Mouse (Mus musculus) liver, embryonic 13.5 days (tissue): ENCODE data around the gene Helz. TPM values are rescaled to one million over a fixed set of nuclear protein-coding genes. Genes with fewer than 3 reads are reported as not detected.

Experiments
- ATAC-seq: fragments of 200-750 bp; cut with Nextera tagmentation; 2 replicates; pipeline ENCODE4 v1.8.0; 2017; ENCODE audit warnings: low read depth, mild to moderate bottlenecking, moderate number of reproducible peaks, moderate library complexity
- DNase-seq: peaks from one replicate; pipeline ENCODE4 v3.0.0; 2022
- H3K27ac ChIP-seq: fragments of 300-500 bp; sonication (generic); 2 replicates; pipeline ENCODE4 v1.5.1; 2015; ENCODE audit warnings: moderate library complexity, mild to moderate bottlenecking, inconsistent platforms
- H3K27me3 ChIP-seq: fragments of 300-500 bp; sonication (generic); 2 replicates; pipeline ENCODE4 v1.6.1; 2015; ENCODE audit warnings: mild to moderate bottlenecking, inconsistent platforms
- H3K36me3 ChIP-seq: fragments of 300-500 bp; sonication (generic); 2 replicates; pipeline ENCODE4 v1.6.1; 2015; ENCODE audit warnings: mild to moderate bottlenecking, inconsistent platforms
- H3K4me1 ChIP-seq: fragments of 300-500 bp; sonication (generic); replicated peaks from 2 replicates; pipeline ENCODE4 v1.6.1; 2015; ENCODE audit warnings: inconsistent platforms
- H3K4me2 ChIP-seq: fragments of 300-500 bp; sonication (generic); 2 replicates; pipeline ENCODE4 v1.6.1; 2015; ENCODE audit warnings: inconsistent platforms, mild to moderate bottlenecking, moderate library complexity
- H3K4me3 ChIP-seq: fragments of 300-500 bp; sonication (generic); replicated peaks from 2 replicates; pipeline ENCODE4 v1.5.1; 2015; ENCODE audit warnings: mild to moderate bottlenecking, inconsistent platforms
- H3K9ac ChIP-seq: fragments of 300-500 bp; sonication (generic); 2 replicates; pipeline ENCODE4 v1.6.1; 2015; ENCODE audit warnings: mild to moderate bottlenecking, inconsistent platforms
- H3K9me3 ChIP-seq: fragments of 300-500 bp; sonication (generic); replicated peaks from 2 replicates; pipeline ENCODE4 v1.6.1; 2016; ENCODE audit warnings: inconsistent platforms
- WGBS: fragments of 180-500 bp; shearing (Covaris S2); methylation state at CpG from one replicate; pipeline ENCODE4 v1.1.7; 2015; ENCODE audit not compliant: insufficient replicate concordance; 5-methylcytosine and 5-hydroxymethylcytosine counted together
- microRNA-seq: library from miRNA; unstranded; fragments of <30 nt; microRNA quantifications from one replicate; pipeline ENCODE4, GENCODE M21; 2016
- polyA plus RNA-seq: library from polyadenylated mRNA; unstranded; fragments of >200 nt; fragmentation: Nextera tagmentation; extraction: Ambion mirVana; gene quantifications from 2 replicates; pipeline ENCODE4 v1.2.1, GENCODE M21; 2015

Gene Helz
- polyA plus RNA-seq, 1 experiment from 2014 or later, result 5.4 TPM

DNA sequence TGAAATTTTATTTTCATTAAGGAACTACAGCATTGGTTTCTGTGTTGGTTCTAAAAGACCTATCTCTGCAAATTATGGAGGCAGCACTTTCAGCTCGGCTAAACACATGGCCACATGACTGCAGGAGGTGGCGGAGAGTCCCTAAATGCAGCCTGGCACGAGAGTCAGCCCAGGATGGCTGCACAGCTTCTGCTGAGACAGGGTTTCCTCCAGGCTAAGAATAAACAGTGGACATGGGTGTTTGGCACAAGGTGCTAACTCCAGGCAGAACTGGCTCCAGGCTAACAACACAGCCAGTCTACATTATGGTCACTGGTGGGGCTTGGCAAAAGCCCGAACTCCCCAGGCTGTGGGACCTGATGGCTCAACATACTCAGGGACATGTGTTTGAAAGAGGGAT lies 183.2 kb downstream of the Helz start:
- Histone ChIP-seq H3K4me2 (no peak overlapping the region), H3K9ac (no peak overlapping the region), H3K27ac (no peak overlapping the region), H3K9me3 (no peaks in the 10 kb centered on the region), H3K4me3 (no peak overlapping the region), H3K4me1 (no peaks in the 10 kb centered on the region), H3K27me3 (no peaks in the 10 kb centered on the region), H3K36me3 (no peaks in the 10 kb centered on the region)
- 65% methylated on average over 4 of the region's 4 CpGs for WGBS
- DNase-seq (no peak), ATAC-seq (no peak)

DNA sequence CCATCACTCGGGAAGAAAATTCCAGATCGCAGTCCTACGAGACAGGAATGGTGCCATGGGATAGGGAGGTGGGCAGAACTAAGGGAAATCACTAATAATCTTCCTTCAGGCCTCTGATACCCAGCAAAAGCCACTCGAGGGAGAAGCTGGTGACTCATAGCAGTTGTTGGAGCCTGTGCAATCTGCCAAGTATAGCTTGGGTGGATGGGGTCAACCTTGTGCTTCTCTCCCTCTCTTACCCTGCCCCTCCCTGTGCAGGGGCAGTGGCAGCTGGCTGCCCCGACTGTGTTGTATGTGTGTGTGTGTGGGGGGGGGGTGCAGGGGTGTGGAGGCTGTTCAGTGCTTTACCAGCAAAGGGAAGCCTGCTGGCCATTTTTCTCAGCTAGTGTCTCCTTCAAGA lies 183.8 kb downstream of the Helz start:
- 50% methylated on average over 5 of the region's 5 CpGs for WGBS
- H3K4me1 ChIP-seq, result no peaks in the 10 kb centered on the region

DNA sequence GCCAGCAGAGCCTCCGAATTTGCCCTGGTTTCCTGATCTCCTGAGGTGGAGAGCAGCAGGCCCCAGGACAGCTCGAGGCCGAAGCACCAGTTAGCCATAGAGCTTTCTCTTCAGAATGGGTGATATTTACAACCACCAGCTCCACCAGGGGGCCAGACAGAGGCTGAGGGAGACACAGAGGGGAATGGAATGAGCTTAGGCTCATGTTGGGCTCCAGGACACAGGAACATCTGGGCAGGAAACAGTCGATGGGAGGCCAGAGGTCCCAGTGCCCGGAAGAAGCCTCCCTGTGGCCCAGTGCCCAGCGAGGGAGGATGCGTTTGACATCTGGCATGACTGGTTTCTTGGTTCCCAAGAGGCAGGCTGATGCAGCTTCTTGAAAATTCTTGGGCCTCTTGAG lies 186.4 kb downstream of the Helz start:
- no peak overlapping the region for H3K27ac ChIP-seq
- H3K4me1 ChIP-seq, result no peaks in the 10 kb centered on the region
- ATAC-seq, result no peak
- H3K4me2 ChIP-seq, result no peak overlapping the region
- no peak overlapping the region for H3K9ac ChIP-seq
- DNase-seq, result no peak
- 45% methylated on average over 7 of the region's 7 CpGs for WGBS
- H3K36me3 ChIP-seq, result no peaks in the 10 kb centered on the region
- H3K4me3 ChIP-seq, result no peak overlapping the region
- no peaks in the 10 kb centered on the region for H3K27me3 ChIP-seq
- H3K9me3 ChIP-seq, result no peaks in the 10 kb centered on the region

More for the DNA sequence above, 183.8 kb downstream of the Helz start:
- ATAC-seq, result no peak
- DNase-seq, result no peak
- Histone ChIP-seq H3K4me3 (no peak overlapping the region), H3K9me3 (no peaks in the 10 kb centered on the region), H3K27me3 (no peaks in the 10 kb centered on the region), H3K36me3 (no peaks in the 10 kb centered on the region), H3K9ac (no peak overlapping the region), H3K27ac (no peak overlapping the region), H3K4me2 (no peak overlapping the region)

DNA sequence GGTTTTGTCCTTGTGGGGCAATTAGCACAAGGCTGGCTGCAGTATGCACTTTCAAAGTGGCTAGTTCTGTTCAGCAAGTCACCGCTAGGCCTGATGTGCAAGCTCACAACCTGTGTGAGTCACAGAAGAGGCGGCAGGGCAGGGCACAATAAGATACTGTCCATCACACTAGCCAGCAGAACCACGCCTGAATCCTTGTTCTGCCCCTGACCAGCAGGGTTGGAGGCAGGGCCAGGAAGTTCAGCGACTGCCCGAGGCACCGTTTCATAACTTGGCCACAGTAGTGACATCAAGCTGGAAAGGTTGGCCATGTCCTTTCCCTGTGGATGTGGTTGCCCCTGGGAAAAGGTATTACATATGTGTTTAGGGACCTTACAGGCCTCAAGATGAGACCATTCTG lies 190.2 kb downstream of the Helz start:
- H3K4me3 ChIP-seq, result no peak overlapping the region
- H3K4me2 ChIP-seq, result no peak overlapping the region
- H3K4me1 ChIP-seq, result no peaks in the 10 kb centered on the region
- H3K36me3 ChIP-seq, result no peaks in the 10 kb centered on the region
- H3K27me3 ChIP-seq, result no peaks in the 10 kb centered on the region
- no peak overlapping the region for H3K27ac ChIP-seq
- WGBS, result 66% methylated on average over 6 of the region's 6 CpGs
- no peak overlapping the region for H3K9ac ChIP-seq
- DNase-seq, result no peak
- H3K9me3 ChIP-seq, result no peaks in the 10 kb centered on the region
- no peak for ATAC-seq

DNA sequence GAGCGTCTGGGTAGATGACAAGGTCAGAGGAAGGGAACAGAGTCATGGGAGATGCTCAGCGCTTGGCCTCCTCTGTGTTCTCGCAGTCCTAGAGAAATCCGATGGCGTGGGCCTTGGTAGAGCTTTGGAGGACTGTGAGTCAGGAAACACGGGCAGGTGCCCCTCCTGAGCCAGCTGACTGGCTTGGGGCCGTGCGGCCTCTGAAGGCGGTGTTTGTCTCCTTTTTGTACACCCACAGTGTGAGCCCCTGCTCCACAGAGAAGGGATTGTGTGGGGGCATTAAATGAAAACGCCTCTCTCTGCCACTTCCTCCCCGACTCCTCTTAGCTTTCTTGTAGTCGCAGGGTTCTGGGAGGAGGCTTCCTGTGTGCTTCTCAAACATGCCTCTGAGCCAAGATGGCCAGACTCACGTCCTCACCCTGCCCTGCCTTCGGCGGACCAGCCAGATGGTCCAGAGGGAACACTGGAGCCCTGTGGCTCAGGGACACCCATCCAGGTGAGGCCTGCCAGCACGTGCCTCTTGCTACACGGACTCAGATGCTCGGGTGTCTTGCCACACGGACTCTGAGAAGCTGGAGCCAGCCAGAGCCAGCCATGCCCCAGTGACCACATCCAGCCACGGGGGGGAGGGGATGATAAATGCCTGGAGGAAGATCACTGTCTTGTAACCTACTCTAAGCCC lies 190.8 kb downstream of the Helz start:
- ATAC-seq (no peak), DNase-seq (no peak)
- no peaks in the 10 kb centered on the region for H3K36me3 ChIP-seq
- H3K9me3 ChIP-seq, result no peaks in the 10 kb centered on the region
- no peak overlapping the region for H3K4me3 ChIP-seq
- no peak overlapping the region for H3K27ac ChIP-seq
- WGBS, result 60% methylated on average over 20 of the region's 20 CpGs
- H3K9ac ChIP-seq, result no peak overlapping the region
- H3K4me1 ChIP-seq, result no peaks in the 10 kb centered on the region
- H3K27me3 ChIP-seq, result no peaks in the 10 kb centered on the region
- H3K4me2 ChIP-seq, result no peak overlapping the region

DNA sequence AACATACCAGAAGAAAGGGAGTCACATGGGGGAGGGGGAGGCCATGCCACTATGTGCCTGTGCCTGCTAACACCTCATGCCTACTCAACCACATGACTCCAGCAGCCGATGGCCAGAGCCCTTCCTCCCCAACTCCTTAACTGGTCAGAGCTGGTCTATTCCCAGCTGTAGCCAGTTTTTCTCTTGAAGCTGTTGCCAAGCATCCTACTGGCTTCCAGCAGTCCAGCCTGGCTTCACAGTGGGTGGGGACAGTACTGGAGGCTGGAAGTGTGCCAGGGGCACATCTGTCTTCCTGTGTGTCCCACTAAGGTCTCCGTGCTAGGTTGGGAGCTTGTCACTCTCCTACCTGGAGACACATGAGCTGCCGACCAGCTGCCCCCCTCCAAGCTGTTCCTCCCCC lies 195.4 kb downstream of the Helz start:
- H3K36me3 ChIP-seq, result no peaks in the 10 kb centered on the region
- H3K9me3 ChIP-seq, result no peaks in the 10 kb centered on the region
- H3K4me1 ChIP-seq, result no peaks in the 10 kb centered on the region
- ATAC-seq (no peak), DNase-seq (no peak)
- no peaks in the 10 kb centered on the region for H3K27me3 ChIP-seq
- H3K4me2 ChIP-seq, result no peak overlapping the region
- no peak overlapping the region for H3K4me3 ChIP-seq
- WGBS, result 61% methylated on average over 3 of the region's 3 CpGs
- H3K9ac ChIP-seq, result no peak overlapping the region
- H3K27ac ChIP-seq, result no peak overlapping the region

Small RNA genes lying within 50 kb of the gene (microRNA-seq; reads per million reads assigned to microRNA genes)
- gene Mir6932, result not detected

Other genes starting within 250 kb of the Helz start
- gene Pitpnc1, start 77.2 kb upstream of the Helz start, polyA plus RNA-seq, result 7.4 and 8.3 TPM in 2 replicates
- gene Psmd12, start 68.4 kb upstream of the Helz start, polyA plus RNA-seq, result 134 and 159 TPM in 2 replicates
- gene Cacng1, start 168.6 kb downstream of the Helz start, polyA plus RNA-seq, result 0.08 TPM in 1 of 2 replicates, not detected in the other
- 0.13 and 0.15 TPM in 2 replicates for gene Cacng4, start 246.6 kb downstream of the Helz start, polyA plus RNA-seq